Mouse (Mus musculus) CH12.LX (cell line): ENCODE measurements around the gene Retreg3.

Experiments
- BHLHE40 ChIP-seq: IDR thresholded peaks from 2 replicates; pipeline ENCODE4 v1.6.1; 2011; ENCODE audit warnings: mild to moderate bottlenecking, low read depth, low read length, improper control_type of control experiment
- EP300 ChIP-seq: IDR thresholded peaks from 2 replicates; pipeline ENCODE4 v1.6.1; 2011; ENCODE audit warnings: low read length, improper control_type of control experiment
- GABPA ChIP-seq: IDR thresholded peaks from 2 replicates; pipeline ENCODE4 v1.6.1; 2012; ENCODE audit warnings: low read depth, low read length, improper control_type of control experiment, inconsistent platforms; ENCODE audit not compliant: insufficient replicate concordance
- MAZ ChIP-seq: IDR thresholded peaks from 2 replicates; pipeline ENCODE4 v1.6.1; 2012; ENCODE audit warnings: low read depth, mild to moderate bottlenecking, inconsistent platforms, low read length, improper control_type of control experiment, moderate library complexity
- USF1 ChIP-seq: IDR thresholded peaks from 2 replicates; pipeline ENCODE4 v1.6.1; 2014; ENCODE audit warnings: low read depth, mild to moderate bottlenecking, inconsistent platforms, low read length, improper control_type of control experiment

DNA sequence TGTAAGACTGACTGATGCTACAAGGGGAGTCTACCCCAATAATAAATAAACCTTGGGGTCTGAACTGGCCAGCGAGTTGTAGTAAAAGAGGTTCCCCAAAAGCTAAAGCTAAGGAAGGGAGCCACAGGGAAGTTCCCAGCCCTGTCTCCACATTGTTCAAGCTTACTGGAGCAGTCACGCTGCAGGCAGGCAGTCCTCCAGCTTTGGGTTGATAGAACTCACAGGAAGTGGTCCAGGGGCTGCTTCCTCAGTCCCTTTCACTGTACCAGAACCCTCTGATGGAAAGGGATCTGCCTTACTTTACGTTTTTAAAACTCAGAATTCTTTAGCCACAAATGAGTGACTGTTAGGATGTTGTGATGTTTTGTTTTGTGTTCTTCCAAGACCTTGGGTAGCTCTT lies 72.2 kb downstream of the Retreg3 start:
- TF ChIP-seq BHLHE40 (no peak), EP300 (no peak), MAZ (no peak), GABPA (no peak), USF1 (no peak)
